Mouse (Mus musculus): ENCODE measurements around the gene Cep128. TPM values are rescaled to one million over a fixed set of nuclear protein-coding genes. Genes with fewer than 3 reads are reported as not detected.

The Cep128 gene
- polyA plus RNA-seq, 1 experiment from 2014 or later: 7.4 TPM

GRCm38 (mm10) chr12:91067083-91067441 is 317.1 kb downstream of the Cep128 start:
- no peak overlapping the region for H3K9ac ChIP-seq (ENCODE audit: low read length)
- no peaks in the 10 kb centered on the region for H3K36me3 ChIP-seq (ENCODE audit: control insufficient read depth, insufficient read depth, low read length)
- H3K27me3 ChIP-seq (ENCODE audit: control insufficient read depth, insufficient read depth, low read length): no peaks in the 10 kb centered on the region
- H3K4me1 ChIP-seq (ENCODE audit: control insufficient read depth in 2 of 2, insufficient read depth in 2 of 2, low read length in 2 of 2): peaks cover 4 to 27% of the 10 kb centered on the region in 2 experiments
- no peak overlapping the region for H3K4me2 ChIP-seq (ENCODE audit: low read length)
- 93% methylated on average over 2 of the region's 2 CpGs for WGBS
- no peak for ATAC-seq (ENCODE audit: insufficient number of reproducible peaks, insufficient read depth, low FRiP score, low read depth)
- no peak overlapping the region for H3K27ac ChIP-seq (replicated peaks in 1 of 2; ENCODE audit: control insufficient read depth in 1 of 2, insufficient read depth in 1 of 2, low read depth in 2 of 2, low read length in 2 of 2)
- H3K9me3 ChIP-seq (ENCODE audit: control insufficient read depth, low read length): no peaks in the 10 kb centered on the region
- H3K4me3 ChIP-seq (ENCODE audit: control insufficient read depth in 1 of 2, insufficient read depth in 1 of 2, low read depth in 1 of 2, low read length in 2 of 2): no peak overlapping the region

- H3K4me1 ChIP-seq (ENCODE audit: control insufficient read depth in 2 of 2, insufficient read depth in 2 of 2, low read length in 2 of 2): peaks cover 4 to 27% of the 10 kb centered on the region in 2 experiments
- 78% methylated on average over 5 of the region's 5 CpGs for WGBS
- no peak for ATAC-seq (ENCODE audit: insufficient number of reproducible peaks, insufficient read depth, low FRiP score, low read depth)
- no peak overlapping the region for H3K9ac ChIP-seq (ENCODE audit: low read length)
- H3K36me3 ChIP-seq (ENCODE audit: control insufficient read depth, insufficient read depth, low read length): no peaks in the 10 kb centered on the region
- no peaks in the 10 kb centered on the region for H3K9me3 ChIP-seq (ENCODE audit: control insufficient read depth, low read length)
- H3K27ac ChIP-seq (replicated peaks in 1 of 2; ENCODE audit: control insufficient read depth in 1 of 2, insufficient read depth in 1 of 2, low read depth in 2 of 2, low read length in 2 of 2): no peak overlapping the region
- no peak overlapping the region for H3K4me2 ChIP-seq (ENCODE audit: low read length)
- H3K4me3 ChIP-seq (ENCODE audit: control insufficient read depth in 1 of 2, insufficient read depth in 1 of 2, low read depth in 1 of 2, low read length in 2 of 2): no peak overlapping the region
- H3K27me3 ChIP-seq (ENCODE audit: control insufficient read depth, insufficient read depth, low read length): no peaks in the 10 kb centered on the region
Observed at GRCm38 (mm10) chr12:91066286-91067082, 317.7 kb downstream of the Cep128 start.

GRCm38 (mm10) chr12:91065423-91065822 is 318.8 kb downstream of the Cep128 start:
- no peak overlapping the region for H3K4me2 ChIP-seq (ENCODE audit: low read length)
- H3K27ac ChIP-seq (replicated peaks in 1 of 2; ENCODE audit: control insufficient read depth in 1 of 2, insufficient read depth in 1 of 2, low read depth in 2 of 2, low read length in 2 of 2): no peak overlapping the region
- no peak overlapping the region for H3K9ac ChIP-seq (ENCODE audit: low read length)
- H3K4me1 ChIP-seq (ENCODE audit: control insufficient read depth in 2 of 2, insufficient read depth in 2 of 2, low read length in 2 of 2): peaks cover 4 to 27% of the 10 kb centered on the region in 2 experiments
- no peaks in the 10 kb centered on the region for H3K36me3 ChIP-seq (ENCODE audit: control insufficient read depth, insufficient read depth, low read length)
- WGBS: 85% methylated on average over 3 of the region's 3 CpGs
- no peaks in the 10 kb centered on the region for H3K27me3 ChIP-seq (ENCODE audit: control insufficient read depth, insufficient read depth, low read length)
- no peak for ATAC-seq (ENCODE audit: insufficient number of reproducible peaks, insufficient read depth, low FRiP score, low read depth)
- H3K9me3 ChIP-seq (ENCODE audit: control insufficient read depth, low read length): no peaks in the 10 kb centered on the region
- no peak overlapping the region for H3K4me3 ChIP-seq (ENCODE audit: control insufficient read depth in 1 of 2, insufficient read depth in 1 of 2, low read depth in 1 of 2, low read length in 2 of 2)

- H3K36me3 ChIP-seq (ENCODE audit: control insufficient read depth, insufficient read depth, low read length): no peaks in the 10 kb centered on the region
- peaks cover 4 to 27% of the 10 kb centered on the region in 2 experiments for H3K4me1 ChIP-seq (ENCODE audit: control insufficient read depth in 2 of 2, insufficient read depth in 2 of 2, low read length in 2 of 2)
- no peak overlapping the region for H3K9ac ChIP-seq (ENCODE audit: low read length)
- no peak overlapping the region for H3K4me2 ChIP-seq (ENCODE audit: low read length)
- peak overlapping the region in 1 of 2 experiments; percentile 65; a peak in 2 of 4 replicates for H3K27ac ChIP-seq (replicated peaks in 1 of 2; ENCODE audit: control insufficient read depth in 1 of 2, insufficient read depth in 1 of 2, low read depth in 2 of 2, low read length in 2 of 2)
- H3K9me3 ChIP-seq (ENCODE audit: control insufficient read depth, low read length): no peaks in the 10 kb centered on the region
- no peaks in the 10 kb centered on the region for H3K27me3 ChIP-seq (ENCODE audit: control insufficient read depth, insufficient read depth, low read length)
- H3K4me3 ChIP-seq (ENCODE audit: control insufficient read depth in 1 of 2, insufficient read depth in 1 of 2, low read depth in 1 of 2, low read length in 2 of 2): no peak overlapping the region
- no peak for ATAC-seq (ENCODE audit: insufficient number of reproducible peaks, insufficient read depth, low FRiP score, low read depth)
Observed at GRCm38 (mm10) chr12:91064368-91064999, 319.7 kb downstream of the Cep128 start.

- Histone ChIP-seq H3K9me3 (ENCODE audit: control insufficient read depth, low read length) (no peaks in the 10 kb centered on the region), H3K4me3 (ENCODE audit: control insufficient read depth in 1 of 2, insufficient read depth in 1 of 2, low read depth in 1 of 2, low read length in 2 of 2) (no peak overlapping the region), H3K27ac (replicated peaks in 1 of 2; ENCODE audit: control insufficient read depth in 1 of 2, insufficient read depth in 1 of 2, low read depth in 2 of 2, low read length in 2 of 2) (peak overlapping the region; percentile 65 to 67), H3K4me2 (ENCODE audit: low read length) (no peak overlapping the region), H3K27me3 (ENCODE audit: control insufficient read depth, insufficient read depth, low read length) (no peaks in the 10 kb centered on the region), H3K36me3 (ENCODE audit: control insufficient read depth, insufficient read depth, low read length) (no peaks in the 10 kb centered on the region), H3K9ac (ENCODE audit: low read length) (no peak overlapping the region), H3K4me1 (ENCODE audit: control insufficient read depth in 2 of 2, insufficient read depth in 2 of 2, low read length in 2 of 2) (peaks cover 4 to 27% of the 10 kb centered on the region in 2 experiments)
- peak; percentile 83 for ATAC-seq (ENCODE audit: insufficient number of reproducible peaks, insufficient read depth, low FRiP score, low read depth)
- WGBS: 39% methylated on average over 4 of the region's 4 CpGs
Observed at GRCm38 (mm10) chr12:91063337-91064015, 320.7 kb downstream of the Cep128 start.

GRCm38 (mm10) chr12:91062681-91063080 is 321.5 kb downstream of the Cep128 start:
- Histone ChIP-seq H3K4me1 (ENCODE audit: control insufficient read depth in 2 of 2, insufficient read depth in 2 of 2, low read length in 2 of 2) (peaks cover 4 to 27% of the 10 kb centered on the region in 2 experiments), H3K27me3 (ENCODE audit: control insufficient read depth, insufficient read depth, low read length) (no peaks in the 10 kb centered on the region), H3K36me3 (ENCODE audit: control insufficient read depth, insufficient read depth, low read length) (no peaks in the 10 kb centered on the region), H3K4me2 (ENCODE audit: low read length) (no peak overlapping the region), H3K27ac (replicated peaks in 1 of 2; ENCODE audit: control insufficient read depth in 1 of 2, insufficient read depth in 1 of 2, low read depth in 2 of 2, low read length in 2 of 2) (peak overlapping the region in 1 of 2 experiments; percentile 65; a peak in 2 of 4 replicates), H3K9ac (ENCODE audit: low read length) (no peak overlapping the region), H3K9me3 (ENCODE audit: control insufficient read depth, low read length) (no peaks in the 10 kb centered on the region), H3K4me3 (ENCODE audit: control insufficient read depth in 1 of 2, insufficient read depth in 1 of 2, low read depth in 1 of 2, low read length in 2 of 2) (no peak overlapping the region)
- no peak for ATAC-seq (ENCODE audit: insufficient number of reproducible peaks, insufficient read depth, low FRiP score, low read depth)
- 88% methylated on average over 4 of the region's 4 CpGs for WGBS

- Histone ChIP-seq H3K4me2 (ENCODE audit: low read length) (no peak overlapping the region), H3K4me1 (ENCODE audit: control insufficient read depth in 2 of 2, insufficient read depth in 2 of 2, low read length in 2 of 2) (peaks cover 4 to 24% of the 10 kb centered on the region in 2 experiments), H3K36me3 (ENCODE audit: control insufficient read depth, insufficient read depth, low read length) (no peaks in the 10 kb centered on the region), H3K9ac (ENCODE audit: low read length) (no peak overlapping the region), H3K9me3 (ENCODE audit: control insufficient read depth, low read length) (no peaks in the 10 kb centered on the region), H3K4me3 (ENCODE audit: control insufficient read depth in 1 of 2, insufficient read depth in 1 of 2, low read depth in 1 of 2, low read length in 2 of 2) (no peak overlapping the region), H3K27me3 (ENCODE audit: control insufficient read depth, insufficient read depth, low read length) (no peaks in the 10 kb centered on the region), H3K27ac (replicated peaks in 1 of 2; ENCODE audit: control insufficient read depth in 1 of 2, insufficient read depth in 1 of 2, low read depth in 2 of 2, low read length in 2 of 2) (no peak overlapping the region)
- WGBS: 93% methylated on average over 12 of the region's 12 CpGs
- no peak for ATAC-seq (ENCODE audit: insufficient number of reproducible peaks, insufficient read depth, low FRiP score, low read depth)
Observed at GRCm38 (mm10) chr12:91059704-91060318, 324.4 kb downstream of the Cep128 start.

Measured in heart, embryonic 14.5 days (tissue).